Mouse (Mus musculus): Measurements from ENCODE around the gene Tes3-ps. TPM values are rescaled to one million over a fixed set of nuclear protein-coding genes. Genes with fewer than 3 reads are reported as not detected.

Tes3-ps gene
- total RNA-seq, 4 experiments from 2014 or later: 1.5 to 2.2 (median 1.7) TPM

DNA sequence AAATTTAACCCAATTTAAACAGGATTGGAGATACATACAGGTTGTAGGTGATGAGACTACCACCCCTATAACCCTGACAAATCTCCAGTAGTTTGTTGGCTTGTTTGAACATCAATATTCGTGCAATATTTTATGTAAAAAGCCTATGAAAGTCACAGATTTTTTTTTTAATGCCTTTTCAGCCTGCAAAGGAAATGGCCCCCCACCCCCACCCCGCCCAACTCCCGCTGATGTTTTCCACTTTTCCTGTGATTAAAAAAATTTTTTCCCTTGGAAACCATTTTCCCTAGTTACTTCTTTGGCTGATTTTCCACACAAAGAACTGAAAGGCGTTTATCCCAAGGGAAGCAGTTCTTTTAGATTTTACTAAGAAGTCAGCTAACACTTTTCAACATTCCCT is 11.4 kb downstream of the Tes3-ps start, which contains the start of gene Ecm2:
Ecm2 (plus strand) TSS at position 301 of the 400 bp plus-strand sequence.
- DNase-seq: no peak

DNA sequence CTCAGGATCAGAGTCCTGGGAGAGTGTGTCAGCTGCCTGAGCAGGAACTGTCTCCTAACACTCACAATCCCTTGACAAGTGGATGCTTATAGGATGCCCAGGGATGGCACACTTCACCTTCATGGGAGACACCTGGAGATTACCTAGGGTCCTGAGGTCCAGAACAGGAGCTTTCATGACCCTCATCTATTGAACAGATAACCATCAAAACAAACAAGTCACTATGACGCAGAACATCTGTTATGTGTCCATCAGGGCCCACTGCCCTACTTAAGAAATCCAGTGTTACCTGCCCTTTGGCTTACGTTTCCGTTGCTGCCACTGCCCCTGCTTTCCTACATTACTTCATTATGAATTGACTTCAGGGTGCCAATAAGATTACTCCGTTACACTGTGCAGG is 12.7 kb downstream of the Tes3-ps start:
- no peak for DNase-seq

DNA sequence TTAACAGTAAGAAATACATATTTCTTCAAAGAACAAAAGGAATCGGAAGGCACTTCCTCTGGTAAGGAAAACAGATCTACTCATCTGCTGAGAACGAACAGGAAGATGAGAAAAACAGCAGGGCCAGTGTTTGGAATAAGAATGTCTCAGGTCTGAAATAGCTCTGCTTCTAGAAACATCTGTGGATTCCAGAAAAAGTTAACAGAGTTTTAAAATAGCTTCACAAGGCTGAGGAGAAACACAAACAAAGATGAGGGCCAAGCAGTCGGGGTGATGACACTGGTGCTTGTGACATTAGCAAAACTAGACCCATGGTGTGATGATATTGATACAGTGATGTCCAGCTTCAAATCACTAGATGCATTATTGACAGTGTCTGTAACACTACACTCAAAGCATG is 14.1 kb downstream of the Tes3-ps start:
- no peak for DNase-seq

DNA sequence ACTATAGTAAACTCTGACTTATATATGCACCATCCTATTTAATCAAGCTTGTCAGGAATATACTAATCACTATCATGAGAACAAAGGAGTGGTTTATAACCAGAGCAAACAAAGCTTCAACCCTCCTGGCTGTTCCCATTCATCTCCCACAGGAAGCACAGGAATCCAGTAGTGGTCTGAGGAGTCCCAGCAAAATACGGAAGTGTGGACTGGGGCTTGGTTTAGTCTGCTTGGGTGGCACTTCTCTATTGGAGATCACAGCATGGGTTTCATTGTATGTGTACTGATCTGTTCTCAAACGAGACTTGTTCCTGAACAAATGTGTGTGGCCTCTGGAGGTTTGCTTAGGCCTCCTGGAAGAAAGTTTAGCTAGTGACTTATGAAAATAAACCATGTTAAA is 25.6 kb downstream of the Tes3-ps start:
- no peak for DNase-seq

DNA sequence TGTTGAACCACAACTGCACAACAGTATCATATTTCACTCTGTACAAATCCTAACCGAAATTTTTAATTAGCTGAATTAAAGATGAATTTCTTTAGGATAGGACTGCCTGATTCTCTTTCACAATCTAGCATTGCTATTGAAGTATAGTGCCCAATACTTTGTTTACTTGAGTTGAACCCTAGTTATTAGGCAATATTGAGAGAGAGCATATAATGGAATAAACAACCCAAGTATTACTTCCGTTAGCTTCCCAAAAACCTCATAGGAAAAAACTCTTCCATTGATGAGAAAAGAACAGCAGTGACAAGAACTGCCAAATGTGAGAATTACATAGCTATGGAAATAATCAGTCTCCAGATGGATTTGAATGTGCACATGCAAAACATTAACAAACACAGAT is 33.1 kb downstream of the Tes3-ps start:
- DNase-seq: no peak

DNA sequence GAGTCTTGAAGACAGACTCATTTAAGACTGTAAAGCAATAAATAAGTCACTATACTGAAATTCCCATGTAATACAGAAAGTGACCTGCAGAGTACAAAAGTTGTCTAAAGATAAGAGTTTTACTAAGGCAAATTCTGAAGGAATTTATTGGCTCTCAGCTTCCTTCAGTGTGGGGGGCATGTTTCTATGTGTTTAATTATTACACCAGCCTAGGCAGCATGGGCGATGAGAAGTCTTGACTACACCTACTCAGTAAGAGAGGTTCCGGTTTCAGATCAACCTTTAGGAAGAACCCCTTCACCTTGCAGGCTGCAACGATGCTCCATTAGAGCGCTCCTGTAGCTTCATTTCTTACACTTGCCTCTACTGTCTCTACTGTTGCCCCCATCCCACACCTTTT is 37.5 kb downstream of the Tes3-ps start:
- DNase-seq: no peak

DNA sequence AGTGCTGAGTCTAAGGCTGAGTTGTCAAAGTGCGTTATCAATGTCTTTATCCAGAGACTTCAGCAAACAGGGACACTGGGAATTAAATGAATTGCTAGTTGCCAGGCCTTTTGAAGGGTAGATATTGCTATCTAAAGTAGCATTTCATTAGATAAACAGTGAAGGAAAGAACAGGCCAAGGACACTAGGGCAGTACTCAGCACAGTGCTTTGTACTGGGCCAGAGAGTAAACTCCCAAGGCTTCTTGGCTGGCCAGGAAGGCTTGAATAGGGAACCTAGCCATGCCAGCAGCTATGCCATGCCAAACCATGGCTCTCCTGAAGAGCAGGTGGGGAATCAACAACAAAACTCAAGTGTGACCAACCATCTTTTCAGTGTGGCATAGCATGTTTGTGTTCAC is 43.8 kb downstream of the Tes3-ps start:
- peak; percentile 37 for DNase-seq

DNA sequence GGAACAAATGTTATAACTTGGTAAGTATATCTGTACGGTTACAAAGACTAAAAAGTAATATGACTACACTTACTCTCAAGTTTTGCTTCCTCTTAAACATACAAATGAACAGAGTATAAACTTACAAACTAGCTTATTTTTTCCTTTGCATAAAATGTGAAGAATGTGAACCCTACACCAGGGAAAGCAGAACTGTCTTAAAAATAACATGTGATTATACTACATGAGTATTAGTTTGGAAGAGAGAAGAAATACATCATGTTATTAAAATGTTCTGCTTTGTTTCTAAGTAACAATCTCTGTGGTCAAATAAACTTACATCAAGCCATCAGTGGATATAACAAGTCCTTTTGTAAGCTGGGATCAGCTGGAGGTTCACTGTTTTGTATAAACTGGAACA is 45.6 kb downstream of the Tes3-ps start:
- no peak for DNase-seq

DNA sequence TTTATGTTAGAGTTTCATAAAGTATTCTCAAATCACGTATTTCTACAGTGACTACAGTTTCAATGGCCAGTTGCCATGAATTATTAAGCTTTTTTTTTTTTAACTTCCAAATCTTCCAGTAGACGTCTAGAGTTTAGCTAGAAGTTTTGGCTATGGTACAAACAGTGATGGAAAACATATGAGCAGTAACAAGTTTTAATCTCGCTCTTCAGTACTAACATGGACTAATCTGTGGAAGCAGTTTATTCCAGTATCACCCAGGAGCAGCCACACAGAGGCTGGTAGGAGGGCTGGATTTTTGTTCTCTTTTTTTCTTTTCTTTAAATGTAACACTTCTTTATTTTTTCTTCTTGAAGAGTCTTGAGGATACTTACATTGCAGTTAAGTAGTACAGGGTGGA is 51.2 kb downstream of the Tes3-ps start, which contains the start of gene Aspn:
Aspn (plus strand) TSS at position 165 of the 400 bp plus-strand sequence.
- no peak for DNase-seq

DNA sequence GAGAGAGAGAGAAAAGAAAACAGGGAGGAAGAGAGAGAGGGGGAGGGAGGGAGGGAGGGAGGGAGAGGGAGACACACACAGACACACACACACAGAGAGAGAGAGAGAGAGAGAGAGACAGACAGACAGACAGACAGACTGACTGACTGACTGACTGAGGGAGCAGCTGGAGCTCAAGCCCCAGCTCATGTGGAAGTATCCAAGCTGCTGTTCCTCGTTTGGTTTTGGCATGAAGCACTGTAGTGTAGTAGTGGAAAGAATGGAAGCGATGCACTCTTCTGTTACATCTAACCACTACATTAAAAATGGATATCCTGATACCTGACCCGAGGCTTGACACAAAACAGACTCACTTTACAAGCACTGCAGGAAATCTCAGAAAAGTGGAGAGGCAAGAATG is 52.5 kb downstream of the Tes3-ps start:
- DNase-seq: no peak

Other genes starting within 250 kb of the Tes3-ps start
- 10 to 100 TPM in 2 of 4 experiments, 1 to 10 TPM in 2; 3.0 to 97.4 (median 38.5) TPM for gene Susd3, start 244.6 kb upstream of the Tes3-ps start, total RNA-seq (2022)
- gene Fgd3, start 173.0 kb upstream of the Tes3-ps start, total RNA-seq (2022): 1 to 10 TPM; 4.5 to 4.7 (median 4.6) TPM
- 10 to 100 TPM; 37.2 to 48.4 (median 40.9) TPM for gene Bicd2, start 151.7 kb upstream of the Tes3-ps start, total RNA-seq (2022)
- 10 to 100 TPM; 38.1 to 43.5 (median 39.4) TPM for gene Ippk, start 72.1 kb upstream of the Tes3-ps start, total RNA-seq (2022)
- 10 to 100 TPM in 1 of 4 experiments, 1 to 10 TPM in 3; 6.0 to 10.1 (median 7.9) TPM for gene Ecm2, start 11.5 kb downstream of the Tes3-ps start, total RNA-seq (2022)
- 1 to 10 TPM; 2.0 to 5.8 (median 2.9) TPM for gene Aspn, start 51.1 kb downstream of the Tes3-ps start, total RNA-seq (2022)
- gene Omd, start 89.1 kb downstream of the Tes3-ps start, total RNA-seq (2022): 1 to 10 TPM; 3.1 to 6.9 (median 5.5) TPM
- 10 to 100 TPM; 52.2 to 83.6 (median 61.4) TPM for gene Ogn, start 114.7 kb downstream of the Tes3-ps start, total RNA-seq (2022)
- 1 to 10 TPM in 2 of 4 experiments, under 1 TPM in 2; 0.58 to 1.1 (median 0.96) TPM for gene Cenpp, start 159.5 kb downstream of the Tes3-ps start, total RNA-seq (2022)
- gene Nol8, start 159.8 kb downstream of the Tes3-ps start, total RNA-seq (2022): 10 to 100 TPM; 17.9 to 23.1 (median 21.0) TPM
- gene Iars, start 188.8 kb downstream of the Tes3-ps start, total RNA-seq (2022): 10 to 100 TPM; 57.4 to 85.3 (median 75.1) TPM

Data from adrenal gland, adult 8-10 months (tissue).